Mouse (Mus musculus) inflammation-experienced regulatory T-cells, adult 6 months (primary cell): Measurements from ENCODE around the gene Sgo2a. TPM values are rescaled to one million over a fixed set of nuclear protein-coding genes. Genes with fewer than 3 reads are reported as not detected.
"Not testable (repeated sequence)": the region's sequence is repeated elsewhere in the genome, so short reads cannot be mapped to it uniquely, and the experiment has no call there.

Experiments used
- ATAC-seq: one replicate; pipeline ENCODE4 v1.8.0; 2017
- polyA plus RNA-seq, 3 experiments: library from polyadenylated mRNA; unstranded; fragments of 100-300 nt; shearing (Covaris generic); gene quantifications; one replicate each; pipeline ENCODE4 v1.2.1; 2017

The Sgo2a gene
- 1 to 10 TPM in 2 of 3 experiments, under 1 TPM in 1; 0.62 to 9.3 (median 1.6) TPM for polyA plus RNA-seq

DNA sequence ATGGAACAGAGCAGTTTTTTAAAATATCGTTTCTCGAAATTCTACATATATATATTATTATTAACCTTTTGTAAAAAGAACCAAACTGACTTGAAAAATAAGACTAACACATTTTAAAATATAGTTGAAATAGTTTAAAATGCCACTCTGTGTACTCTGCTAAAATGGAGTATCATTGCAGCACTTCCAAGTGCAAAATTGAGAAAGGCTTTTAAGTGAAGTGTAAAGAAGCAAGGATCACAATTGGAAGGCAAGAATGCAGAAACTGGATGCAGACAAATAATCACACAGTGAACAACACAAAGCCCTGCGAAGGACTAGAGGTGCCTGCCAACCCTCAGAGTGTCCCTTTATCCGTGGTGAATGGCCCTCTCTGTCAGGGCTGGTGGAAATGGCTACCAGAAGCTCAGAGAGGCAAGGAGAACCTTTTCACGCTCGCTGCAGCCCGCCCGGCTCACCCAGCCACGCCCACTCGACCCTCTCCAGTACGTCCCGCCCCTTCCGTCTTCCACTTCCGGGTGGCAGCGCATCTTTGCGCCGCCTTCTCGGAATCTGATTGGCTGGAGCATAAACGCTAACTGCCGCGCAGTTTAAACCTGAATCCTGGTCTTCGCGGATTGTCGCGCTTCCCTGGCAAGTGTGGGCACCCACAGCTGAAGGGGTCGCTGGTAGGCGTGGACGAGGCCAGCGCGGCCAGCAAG is at the start of gene Sgo2a:
Sgo2a (plus strand) TSS at position 540 of the 701 bp plus-strand sequence.
- peak; percentile 100 for ATAC-seq

DNA sequence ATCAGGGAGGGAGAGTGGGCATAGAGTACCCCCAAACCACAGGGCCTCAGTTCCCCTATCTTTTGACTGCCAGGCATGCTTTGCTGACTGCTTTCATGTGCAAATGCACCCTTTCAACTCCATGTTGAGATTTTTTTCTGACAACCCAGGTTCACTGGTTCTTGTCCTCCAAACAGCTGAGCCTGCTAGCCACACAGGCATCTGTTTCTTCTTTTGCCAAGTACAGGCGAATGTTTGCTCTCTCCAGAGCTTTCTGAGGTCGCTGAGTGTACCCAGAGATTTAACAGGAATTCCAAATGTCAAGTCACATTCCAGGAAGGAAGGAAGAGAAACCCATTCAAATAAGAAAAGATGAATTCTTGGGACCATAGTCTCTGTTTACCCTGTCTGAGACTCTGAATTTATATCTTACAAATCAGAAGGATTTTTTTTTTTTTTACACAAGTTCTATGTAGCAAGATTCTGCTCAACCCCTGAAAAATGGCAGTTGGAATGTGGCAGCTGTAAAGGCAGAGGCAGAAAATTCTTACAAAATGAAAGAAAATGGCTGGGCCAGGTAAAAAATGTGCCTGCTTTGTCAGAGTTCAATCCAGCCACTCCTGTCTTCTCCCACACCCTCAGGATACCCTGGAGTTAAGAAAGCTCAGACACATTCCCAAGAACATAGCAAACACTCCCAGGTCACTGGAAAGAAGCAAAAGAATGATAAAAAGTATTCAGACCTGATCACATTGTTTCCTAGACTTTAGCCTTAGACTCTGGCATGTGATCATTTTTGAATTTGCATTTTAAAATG is 48.0 kb upstream of the Sgo2a start:
- ATAC-seq, result no peak

DNA sequence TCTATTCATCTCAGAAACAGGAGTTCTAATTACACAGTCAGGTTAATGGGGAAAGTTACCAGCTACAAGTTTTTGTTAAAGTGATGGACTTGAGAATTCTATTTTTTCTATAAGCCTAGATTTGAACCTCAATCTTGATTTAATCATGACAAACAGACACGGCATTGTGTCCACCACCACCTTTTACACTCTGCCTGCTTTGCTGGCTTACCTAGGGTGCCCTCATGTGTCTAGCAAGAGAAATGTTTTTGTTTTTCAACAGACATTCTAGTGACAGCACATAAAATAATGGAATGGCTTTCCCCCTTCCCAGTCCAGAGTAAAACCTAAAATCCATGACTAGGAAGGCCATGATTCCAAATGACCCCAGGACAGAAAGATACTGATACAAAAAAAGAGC is 46.6 kb upstream of the Sgo2a start:
- ATAC-seq, result no peak

DNA sequence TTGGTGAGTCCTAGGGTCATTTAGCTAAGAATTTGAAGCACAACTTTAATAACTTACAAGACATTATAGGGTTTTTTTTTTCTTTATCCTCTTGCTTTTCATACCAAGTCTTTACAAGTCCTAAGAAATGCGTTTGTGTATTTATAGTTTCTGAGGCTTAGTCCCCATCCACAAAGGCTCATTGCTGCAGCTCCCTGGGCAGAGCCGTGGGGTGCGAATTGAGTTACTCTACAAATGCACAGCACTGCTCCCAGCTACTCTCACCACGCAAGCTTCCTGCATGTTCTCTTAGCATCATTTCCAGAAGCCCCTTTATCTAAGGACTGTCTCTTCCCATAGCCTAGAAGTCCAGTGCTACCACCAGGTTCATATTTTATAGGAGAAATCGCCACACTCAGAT is 46.1 kb upstream of the Sgo2a start:
- no peak for ATAC-seq

DNA sequence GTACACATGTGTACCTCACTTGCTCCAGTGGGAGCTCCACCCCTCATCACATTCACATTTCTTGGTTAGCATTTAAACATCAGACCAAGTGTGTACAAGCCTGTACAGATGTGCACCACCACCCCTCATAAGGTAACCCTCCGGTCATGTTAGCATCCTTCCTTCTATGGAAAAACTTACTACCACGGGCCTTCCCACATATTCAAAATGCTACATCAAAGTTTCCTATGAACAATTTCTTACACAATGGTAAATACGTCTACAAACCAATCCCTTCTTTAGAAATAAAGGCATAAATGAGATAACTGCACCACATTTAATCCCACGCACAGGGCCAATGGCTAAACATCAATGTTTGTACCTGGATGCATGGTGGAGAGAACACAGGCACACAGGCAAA is 43.3 kb upstream of the Sgo2a start:
- no peak for ATAC-seq

DNA sequence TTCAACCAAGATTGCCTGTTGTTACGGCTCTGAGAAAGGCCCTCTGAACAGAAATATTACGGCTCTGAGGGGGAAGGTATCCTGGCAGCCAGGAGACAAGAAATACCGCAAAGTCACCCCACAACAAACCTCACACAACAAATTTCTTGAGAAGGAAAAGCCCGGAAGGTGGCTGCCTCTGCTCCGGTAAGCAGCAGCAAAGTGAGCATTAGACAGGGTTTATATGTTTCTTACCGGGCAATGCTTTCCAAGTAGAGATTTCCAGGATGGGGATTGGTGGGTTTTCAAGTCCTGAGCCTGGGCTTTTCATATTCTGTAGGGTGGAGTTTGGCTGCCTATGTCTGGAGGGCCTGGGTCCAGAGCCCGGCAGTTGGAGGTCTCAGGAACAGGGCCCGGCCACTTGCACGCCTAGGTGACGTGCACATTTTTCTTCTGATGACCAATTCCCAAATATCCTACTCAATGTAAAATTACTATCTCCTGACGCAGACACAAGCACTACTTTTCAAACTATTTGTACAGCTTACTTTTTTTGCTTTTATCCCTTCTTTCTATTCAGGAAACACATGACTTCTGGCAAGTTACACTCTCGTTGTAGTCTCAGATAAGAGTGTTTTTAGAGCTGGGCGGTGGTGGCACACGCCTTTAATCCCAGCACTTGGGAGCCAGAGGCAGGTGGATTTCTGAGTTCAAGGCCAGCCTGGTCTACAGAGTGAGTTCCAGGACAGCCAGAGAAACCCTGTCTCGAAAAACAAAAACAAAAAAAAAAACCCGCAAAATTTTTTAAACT is 42.0 kb upstream of the Sgo2a start:
- no peak for ATAC-seq

DNA sequence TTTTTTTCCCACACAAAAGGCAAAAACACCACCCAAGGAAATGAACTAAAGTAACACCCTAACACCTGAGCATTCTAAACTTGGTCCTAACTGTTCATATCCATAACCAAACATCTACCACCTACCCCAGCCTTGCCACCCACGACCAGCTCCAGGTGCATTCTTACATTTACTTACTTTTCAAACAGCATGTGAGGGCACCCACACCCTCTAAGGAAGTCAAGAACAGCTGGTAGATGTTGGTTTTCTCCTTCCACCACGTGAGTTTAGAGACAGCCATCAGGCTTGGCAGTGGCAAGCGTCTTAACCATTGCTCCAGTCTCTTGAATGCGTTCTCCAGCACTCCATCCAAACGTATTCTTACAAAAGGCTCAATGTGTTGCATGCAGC is 41.4 kb upstream of the Sgo2a start:
- ATAC-seq, result no peak

DNA sequence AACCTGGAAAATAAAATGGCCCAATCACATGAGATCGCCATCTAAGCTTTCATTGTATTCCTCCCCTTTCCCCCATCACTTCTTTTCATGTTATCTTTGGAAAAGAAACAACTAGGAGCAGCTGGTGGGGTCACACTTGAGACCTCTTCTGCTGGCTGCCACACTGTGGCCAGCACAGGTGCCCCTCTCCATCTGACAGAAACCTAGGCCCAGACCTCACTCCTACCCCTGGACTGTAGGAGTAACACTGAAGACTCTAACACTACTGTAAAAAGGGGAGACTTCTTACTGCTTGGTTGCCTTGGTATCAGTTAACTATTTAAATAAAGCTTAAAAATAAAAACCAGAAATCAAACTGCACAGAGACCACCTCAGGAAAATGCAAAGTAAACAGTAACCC is 40.0 kb upstream of the Sgo2a start:
- ATAC-seq, result no peak

DNA sequence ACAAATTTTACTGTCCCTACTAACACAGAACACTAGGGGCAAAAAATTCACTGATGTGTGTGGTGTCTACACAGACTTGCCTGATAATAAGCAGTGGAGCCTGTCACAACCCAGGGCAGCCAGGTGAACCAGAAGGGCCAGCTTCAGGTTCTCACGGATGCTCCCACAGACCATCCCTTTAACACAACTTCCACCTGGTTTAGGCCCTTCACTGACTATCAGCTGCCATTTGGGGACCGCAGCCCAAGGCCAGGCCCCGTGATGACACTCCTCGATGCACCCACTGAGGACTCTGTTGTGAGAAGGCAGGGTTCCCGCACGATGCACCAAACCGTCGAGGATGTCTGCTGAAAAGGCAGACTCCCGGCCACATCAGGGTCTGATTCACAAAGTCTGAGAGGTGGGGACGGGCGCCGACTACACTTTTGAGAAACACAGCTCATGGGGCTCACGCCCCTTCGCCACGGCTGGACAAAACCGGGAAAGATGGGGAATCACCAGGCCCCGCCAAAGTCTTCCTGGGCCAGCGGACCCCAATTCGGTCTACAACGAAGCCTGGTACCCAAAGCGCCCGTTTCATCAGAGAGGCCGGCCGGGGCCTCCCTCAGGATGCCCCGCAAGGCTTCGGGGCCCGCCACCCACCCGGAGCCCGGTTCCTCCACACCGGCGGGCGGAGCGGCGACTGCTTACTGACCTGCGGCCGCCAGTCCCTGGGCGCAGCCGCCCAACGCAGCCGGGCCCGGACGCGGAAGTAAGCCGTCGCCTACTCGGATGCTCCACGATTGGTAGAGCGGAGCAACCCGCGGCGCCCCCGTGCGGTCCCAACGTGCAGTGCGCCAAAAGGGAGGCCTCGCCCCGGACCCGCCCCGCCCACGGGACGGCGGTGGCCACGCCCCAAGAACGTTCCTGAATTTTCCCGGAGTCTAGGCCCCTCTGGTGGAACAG is 26.2 kb upstream of the Sgo2a start:
- peak; percentile 94 for ATAC-seq

DNA sequence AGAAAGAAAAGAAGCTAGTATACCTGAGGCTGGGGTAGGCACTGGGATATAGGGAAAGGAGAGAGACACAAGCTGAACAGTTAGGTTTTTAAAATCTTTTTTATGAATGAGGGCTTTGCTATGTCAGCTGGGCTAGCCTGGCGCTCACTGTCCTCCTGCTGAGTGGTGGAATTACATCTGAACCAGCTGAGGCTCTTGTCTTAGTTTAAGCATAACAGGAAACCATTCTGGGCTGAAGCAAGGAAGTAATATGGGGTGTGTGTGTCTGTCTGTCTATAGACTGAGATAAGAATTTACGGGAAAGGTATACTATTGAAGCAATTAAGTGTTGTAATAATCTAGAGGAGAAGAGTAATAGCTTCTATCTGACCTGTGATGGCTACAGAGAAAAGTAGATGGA is 24.2 kb upstream of the Sgo2a start:
- ATAC-seq, result no peak

DNA sequence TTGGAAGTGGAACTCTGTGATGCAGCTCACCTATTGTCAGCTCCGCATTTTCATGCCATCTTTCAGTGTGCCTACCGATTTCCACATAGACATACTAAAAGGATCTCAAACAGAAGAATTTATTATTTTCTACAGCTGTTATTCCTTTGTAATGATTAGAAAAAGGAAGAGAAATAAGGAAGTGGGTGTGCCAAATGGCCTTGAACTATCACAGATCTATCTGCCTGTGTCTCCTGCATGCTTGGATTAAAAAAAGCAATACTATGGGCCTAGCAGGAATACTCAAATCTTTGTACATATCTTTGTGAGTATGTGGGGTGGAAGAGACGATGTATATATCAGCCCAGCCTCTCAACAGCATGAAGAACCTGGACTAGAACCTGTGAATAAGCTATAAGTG is 18.9 kb upstream of the Sgo2a start:
- no peak for ATAC-seq

DNA sequence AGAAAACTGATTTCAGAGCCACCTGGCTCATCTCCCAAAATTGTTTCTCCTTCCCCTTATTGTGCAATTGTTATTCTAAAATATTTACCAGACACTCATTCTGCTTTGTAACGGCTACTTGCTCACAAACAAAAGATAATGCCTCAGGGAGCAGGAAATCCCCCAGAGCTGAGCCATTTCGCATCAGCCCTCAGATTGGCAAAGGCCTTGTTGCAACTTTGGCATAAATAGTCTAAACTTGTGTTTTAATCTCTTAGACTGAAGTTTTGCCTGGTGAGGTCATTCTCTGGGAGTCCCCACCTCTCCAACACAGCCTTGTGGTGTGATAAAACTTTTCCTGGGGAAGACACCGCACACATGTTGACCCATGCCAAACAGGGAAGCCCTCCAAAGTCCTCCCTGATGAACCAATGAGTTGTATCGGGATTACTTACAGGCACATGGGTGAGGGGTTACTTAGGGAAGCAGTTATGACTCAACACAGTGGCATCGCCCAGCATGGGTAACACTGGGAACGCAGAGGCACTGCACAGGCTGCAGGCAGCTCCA is 6.6 kb upstream of the Sgo2a start:
- no peak for ATAC-seq

DNA sequence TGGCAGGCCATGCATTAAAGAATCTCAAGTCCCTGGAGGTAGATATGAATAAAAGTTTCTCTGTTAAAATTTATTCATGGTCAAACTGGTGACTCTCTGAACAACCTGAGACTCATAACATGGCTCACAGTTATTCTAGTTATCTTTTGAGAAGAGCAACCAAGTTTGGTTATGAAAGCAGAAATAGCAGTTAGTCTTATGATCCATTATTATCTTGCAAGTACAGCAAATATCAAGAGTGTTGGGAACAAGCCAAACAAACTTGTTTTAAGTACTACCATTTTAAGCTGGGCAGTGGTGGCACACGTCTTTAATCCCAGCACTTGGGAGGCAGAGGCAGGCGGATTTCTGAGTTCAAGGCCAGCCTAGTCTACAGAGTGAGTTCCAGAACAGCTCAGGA is 4.5 kb upstream of the Sgo2a start:
- ATAC-seq, result no peak

DNA sequence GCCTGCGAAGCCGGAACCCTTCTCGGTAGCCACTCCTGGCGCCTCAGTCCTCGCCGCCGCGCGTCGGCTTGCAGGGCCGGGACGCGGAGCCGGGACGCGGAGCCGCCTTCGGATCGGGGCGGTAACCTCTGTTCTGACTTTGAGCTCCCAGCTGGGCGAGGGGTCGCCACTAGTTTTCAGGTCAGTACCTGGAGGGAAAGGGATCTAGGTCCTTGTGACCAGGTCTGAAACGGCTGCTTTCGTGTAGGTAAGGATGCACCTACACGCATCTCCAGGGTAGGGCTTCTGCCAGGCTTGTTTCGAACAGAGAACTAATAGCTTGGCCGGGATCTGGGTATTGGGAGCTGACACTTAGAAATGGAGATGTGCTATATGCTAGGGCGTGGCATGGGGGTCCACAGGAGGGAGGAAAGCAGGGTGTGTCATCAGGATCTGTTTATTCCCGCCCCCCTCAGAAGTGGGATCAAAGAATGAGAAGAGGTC is 403 bp downstream of the Sgo2a start:
- ATAC-seq, result peak; percentile 56

DNA sequence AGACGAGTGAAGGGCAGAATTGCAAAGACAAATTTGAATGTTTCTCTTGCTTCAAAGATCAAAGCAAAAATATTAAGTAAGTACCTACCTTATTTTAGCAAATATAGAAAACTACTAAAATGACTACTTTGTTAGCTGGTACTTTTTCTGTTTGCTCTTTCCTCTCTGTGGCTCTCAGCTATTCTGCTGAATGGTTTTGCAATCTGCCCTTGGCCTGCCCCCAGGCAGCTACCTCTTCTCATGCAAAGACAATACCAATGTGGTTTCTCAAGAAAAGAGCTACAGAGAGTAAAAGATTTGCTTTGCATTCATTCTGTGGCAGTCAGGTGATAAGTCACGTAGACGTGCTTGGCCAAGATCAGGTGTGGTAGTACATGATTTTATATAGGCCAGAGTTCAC is 2.4 kb downstream of the Sgo2a start:
- no peak for ATAC-seq

DNA sequence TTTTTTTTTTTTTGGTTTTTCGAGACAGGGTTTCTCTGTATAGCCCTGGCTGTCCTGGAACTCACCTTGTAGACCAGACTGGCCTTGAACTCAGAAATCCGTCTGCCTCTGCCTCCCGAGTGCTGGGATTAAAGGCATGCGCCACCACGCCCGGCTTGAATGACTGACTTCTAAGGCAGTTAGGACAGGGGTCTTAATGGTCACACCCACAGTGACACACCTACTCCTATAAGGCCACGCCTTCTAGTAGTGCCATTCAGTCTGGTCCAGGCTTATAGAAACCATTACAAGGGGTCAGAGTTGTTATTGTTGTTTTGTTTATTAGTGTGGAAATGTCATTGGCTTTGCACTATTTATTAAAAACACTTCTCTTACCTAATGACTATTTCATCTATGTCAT is 10.6 kb downstream of the Sgo2a start:
- ATAC-seq, result not testable (repeated sequence)

DNA sequence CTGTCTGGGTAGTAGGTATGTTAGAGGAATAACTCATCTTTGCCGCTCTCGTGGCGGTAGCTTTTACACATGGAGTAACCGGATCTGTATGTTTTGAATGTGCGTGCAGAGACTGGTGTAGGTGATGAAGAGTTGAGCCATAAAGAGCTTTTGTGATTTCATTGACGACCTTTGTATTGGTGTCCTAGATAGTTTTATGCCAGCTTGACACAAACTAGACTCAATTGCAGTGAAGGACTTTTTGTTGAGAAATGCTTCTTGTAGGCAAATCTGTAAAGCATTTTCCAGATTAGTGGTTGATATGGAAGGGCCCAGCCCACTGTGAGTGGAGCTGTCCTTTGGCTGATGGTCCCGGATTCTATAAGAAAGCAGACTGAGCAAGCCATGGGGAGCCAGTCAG is 23.1 kb downstream of the Sgo2a start, which contains the start of gene Kctd18:
Kctd18 (minus strand) TSS at position 101 of the 400 bp plus-strand sequence.
- ATAC-seq, result no peak

DNA sequence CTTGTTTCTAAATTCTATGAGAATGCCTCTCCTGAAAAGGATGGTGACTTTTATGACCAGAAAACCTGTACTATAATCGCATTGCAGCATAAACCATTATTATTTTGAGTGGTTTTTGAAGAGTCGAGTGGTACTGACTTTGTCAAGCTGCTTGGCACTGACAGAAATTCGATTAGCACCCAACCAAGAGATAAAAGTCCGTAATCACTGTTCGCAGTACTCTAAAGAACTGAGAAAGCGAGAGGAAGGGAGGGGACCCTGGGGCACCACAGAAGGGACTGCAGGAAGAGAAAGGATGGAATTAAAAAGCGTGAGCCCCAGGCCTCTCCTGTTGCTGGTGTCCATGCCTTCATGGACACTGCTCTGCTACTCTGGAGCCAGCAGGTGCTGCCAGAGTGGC is 31.9 kb downstream of the Sgo2a start:
- ATAC-seq, result no peak

DNA sequence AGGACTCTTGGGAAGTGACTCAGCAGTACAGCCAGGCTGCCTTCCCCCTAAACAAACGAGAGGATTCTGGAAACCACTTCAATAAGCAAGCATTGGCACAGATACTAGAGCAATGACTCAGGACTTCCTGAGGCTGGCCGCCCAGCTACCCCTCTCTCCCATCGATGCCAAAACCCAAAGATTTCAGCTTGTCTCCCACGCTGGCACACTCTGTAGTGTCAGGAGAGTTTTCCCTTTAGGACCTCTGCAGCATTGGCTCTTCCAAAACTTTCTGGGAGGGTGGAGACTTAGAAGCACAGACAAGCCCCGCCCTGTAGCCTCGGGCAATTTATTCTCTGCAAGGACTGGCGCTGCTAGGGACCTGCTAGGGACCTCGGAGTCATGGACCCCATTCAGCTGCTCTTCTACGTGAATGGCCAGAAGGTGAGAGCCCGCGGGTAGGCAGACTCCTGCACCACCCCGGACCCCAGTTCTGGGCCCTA is 33.9 kb downstream of the Sgo2a start, which contains the start of gene Aox1:
Aox1 (plus strand) TSS at position 296 of the 482 bp plus-strand sequence.
- ATAC-seq, result no peak

DNA sequence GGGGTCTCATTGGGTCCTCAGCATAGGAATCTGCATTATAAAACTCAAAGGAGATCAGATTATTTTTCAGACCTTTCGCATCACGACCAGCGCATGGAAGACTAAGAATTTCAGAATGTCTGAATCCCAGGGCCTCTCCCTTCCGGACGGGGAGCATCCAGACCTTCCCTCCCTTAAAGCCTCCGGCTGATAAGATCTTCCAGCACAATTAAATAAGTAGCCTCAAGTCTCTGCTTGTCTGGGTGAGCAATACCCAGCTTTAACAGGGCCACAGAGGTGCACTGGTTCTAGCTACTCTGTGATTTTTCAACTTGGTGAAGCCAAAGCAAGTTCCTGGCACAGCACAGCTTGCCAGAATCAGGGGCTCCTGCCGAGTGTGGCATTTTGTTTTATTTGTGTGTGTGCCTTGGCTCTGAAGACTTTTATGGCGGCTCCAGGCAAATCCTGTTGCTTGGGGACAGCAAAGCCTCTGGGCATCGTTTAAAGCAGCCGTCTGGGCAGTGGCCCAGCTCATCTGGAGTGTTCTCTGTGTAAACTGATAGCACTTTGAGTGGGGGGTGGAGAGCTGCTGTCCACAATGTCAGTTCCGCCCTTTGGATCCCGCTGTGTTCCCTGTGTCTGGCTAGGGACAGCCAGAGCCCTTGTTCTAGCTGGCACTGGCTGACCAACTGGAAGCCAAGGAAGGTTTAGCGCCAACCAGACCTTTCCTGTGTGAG is 34.5 kb downstream of the Sgo2a start:
- ATAC-seq, result no peak
